Mouse (Mus musculus) activated CD4-positive, CD25-positive, alpha-beta regulatory T cell, adult 4 months (primary cell): ENCODE results near the gene Nsmce4a. TPM values are rescaled to one million over a fixed set of nuclear protein-coding genes. Genes with fewer than 3 reads are reported as not detected.
"Not testable (repeated sequence)": the region's sequence is repeated elsewhere in the genome, so short reads cannot be mapped to it uniquely, and the experiment has no call there.

Experiments
- ATAC-seq: one replicate; pipeline ENCODE4 v1.8.0; 2017
- polyA plus RNA-seq, 2 experiments: library from polyadenylated mRNA; unstranded; fragments of 100-300 nt; shearing (Covaris generic); gene quantifications; one replicate each; pipeline ENCODE4 v1.2.1; 2017

The Nsmce4a gene
- polyA plus RNA-seq, 2 experiments from 2014 or later: 10.4 to 17.0 TPM

- ATAC-seq: peak; percentile 98
Measured at GRCm38 (mm10) chr7:130533316-130534260, 39.3 kb downstream of the Nsmce4a start.

- ATAC-seq: not testable (repeated sequence)
Measured at GRCm38 (mm10) chr7:130531138-130531537, 41.8 kb downstream of the Nsmce4a start.

- ATAC-seq: no peak
Measured at GRCm38 (mm10) chr7:130527306-130527705, 45.6 kb downstream of the Nsmce4a start.

GRCm38 (mm10) chr7:130523451-130523850 lies 49.5 kb downstream of the Nsmce4a start:
- no peak for ATAC-seq

- no peak for ATAC-seq
Measured at GRCm38 (mm10) chr7:130520812-130521422, 52.0 kb downstream of the Nsmce4a start.

- no peak for ATAC-seq
Measured at GRCm38 (mm10) chr7:130520049-130520425, 52.9 kb downstream of the Nsmce4a start, which contains the start of gene Ate1. Gene Ate1, minus strand, starts transcription at chr7:130520369.

- peak; percentile 98 for ATAC-seq
Measured at GRCm38 (mm10) chr7:130519096-130520048, 53.5 kb downstream of the Nsmce4a start.

GRCm38 (mm10) chr7:130518213-130519095 lies 54.5 kb downstream of the Nsmce4a start:
- ATAC-seq: no peak

- no peak for ATAC-seq
Measured at GRCm38 (mm10) chr7:130510243-130510642, 62.7 kb downstream of the Nsmce4a start.

- no peak for ATAC-seq
Measured at GRCm38 (mm10) chr7:130503006-130503405, 69.9 kb downstream of the Nsmce4a start.

- ATAC-seq: no peak
Measured at GRCm38 (mm10) chr7:130501499-130501898, 71.4 kb downstream of the Nsmce4a start.

- ATAC-seq: no peak
Measured at GRCm38 (mm10) chr7:130493346-130493745, 79.6 kb downstream of the Nsmce4a start.

- no peak for ATAC-seq
Measured at GRCm38 (mm10) chr7:130492026-130492425, 80.9 kb downstream of the Nsmce4a start.

Other genes starting within 250 kb of the Nsmce4a start
- 10 to 100 TPM; 28.1 to 35.7 TPM for gene Ate1, start 52.7 kb downstream of the Nsmce4a start, polyA plus RNA-seq
- gene Tacc2, start 4.3 kb upstream of the Nsmce4a start, polyA plus RNA-seq: 1 to 10 TPM; 3.5 to 3.8 TPM
- 1 to 10 TPM; 2.2 to 4.2 TPM for gene Btbd16, start 201.0 kb upstream of the Nsmce4a start, polyA plus RNA-seq